Mouse (Mus musculus): ENCODE measurements around the gene Ccdc182. TPM values are rescaled to one million over a fixed set of nuclear protein-coding genes. Genes with fewer than 3 reads are reported as not detected.

Gene Ccdc182
- polyA plus RNA-seq, 1 experiment = 0.61 TPM

- 53% methylated on average over 4 of the region's 4 CpGs for WGBS
- TF ChIP-seq POLR2A (IDR thresholded peaks at IDR 0.05; ENCODE audit: low read depth, low read length) (no peak), CTCF (conservative IDR thresholded peaks at IDR 0.05; ENCODE audit: insufficient read depth, insufficient read length, low read depth, low read length) (peak; percentile 63)
- no peaks in the 10 kb centered on the region for H3K36me3 ChIP-seq (ENCODE audit: control insufficient read depth, insufficient read depth, low read length)
- peaks cover 14% of the 10 kb centered on the region; the same call in 1 of the 2 replicates for H3K4me1 ChIP-seq (ENCODE audit: control insufficient read depth, insufficient read depth, low read length)
- H3K4me3 ChIP-seq (ENCODE audit: insufficient read depth, low read depth, low read length) = no peak overlapping the region
- peak; percentile 34 for DNase-seq
- no peak overlapping the region for H3K27ac ChIP-seq (ENCODE audit: insufficient read depth, low read depth, low read length)
- no peaks in the 10 kb centered on the region for H3K27me3 ChIP-seq (replicated peaks; ENCODE audit: control insufficient read depth, insufficient read depth, low read length)
Observed at GRCm38 (mm10) chr11:88291688-88292087, 2.2 kb upstream of the Ccdc182 start.

- Histone ChIP-seq H3K4me1 (ENCODE audit: control insufficient read depth, insufficient read depth, low read length) (peaks cover 14% of the 10 kb centered on the region; the same call in 1 of the 2 replicates), H3K27ac (ENCODE audit: insufficient read depth, low read depth, low read length) (no peak overlapping the region), H3K36me3 (ENCODE audit: control insufficient read depth, insufficient read depth, low read length) (no peaks in the 10 kb centered on the region), H3K4me3 (ENCODE audit: insufficient read depth, low read depth, low read length) (no peak overlapping the region), H3K27me3 (replicated peaks; ENCODE audit: control insufficient read depth, insufficient read depth, low read length) (no peaks in the 10 kb centered on the region)
- DNase-seq = peak; percentile 27
- no peak for TF ChIP-seq POLR2A (IDR thresholded peaks at IDR 0.05; ENCODE audit: low read depth, low read length)
- no peak for TF ChIP-seq CTCF (conservative IDR thresholded peaks at IDR 0.05; ENCODE audit: insufficient read depth, insufficient read length, low read depth, low read length)
- WGBS = 37% methylated on average over 17 of the region's 17 CpGs
Observed at GRCm38 (mm10) chr11:88294394-88294710, 494 bp downstream of the Ccdc182 start.

- Histone ChIP-seq H3K27ac (ENCODE audit: insufficient read depth, low read depth, low read length) (no peak overlapping the region), H3K4me1 (ENCODE audit: control insufficient read depth, insufficient read depth, low read length) (peaks cover 14% of the 10 kb centered on the region; the same call in 1 of the 2 replicates), H3K36me3 (ENCODE audit: control insufficient read depth, insufficient read depth, low read length) (no peaks in the 10 kb centered on the region), H3K4me3 (ENCODE audit: insufficient read depth, low read depth, low read length) (no peak overlapping the region), H3K27me3 (replicated peaks; ENCODE audit: control insufficient read depth, insufficient read depth, low read length) (no peaks in the 10 kb centered on the region)
- DNase-seq = peak; percentile 83
- 44% methylated on average over 5 of the region's 5 CpGs for WGBS
- TF ChIP-seq POLR2A (IDR thresholded peaks at IDR 0.05; ENCODE audit: low read depth, low read length) (no peak), CTCF (conservative IDR thresholded peaks at IDR 0.05; ENCODE audit: insufficient read depth, insufficient read length, low read depth, low read length) (no peak)
Observed at GRCm38 (mm10) chr11:88295298-88295697, 1.4 kb downstream of the Ccdc182 start.

GRCm38 (mm10) chr11:88297526-88297925, 3.7 kb downstream of the Ccdc182 start:
- no peaks in the 10 kb centered on the region for H3K27me3 ChIP-seq (replicated peaks; ENCODE audit: control insufficient read depth, insufficient read depth, low read length)
- peak; percentile 75 for DNase-seq
- WGBS = 69% methylated on average over 4 of the region's 4 CpGs
- H3K4me3 ChIP-seq (ENCODE audit: insufficient read depth, low read depth, low read length) = no peak overlapping the region
- TF ChIP-seq CTCF (conservative IDR thresholded peaks at IDR 0.05; ENCODE audit: insufficient read depth, insufficient read length, low read depth, low read length) = no peak; the same call in 1 of the 2 replicates
- H3K36me3 ChIP-seq (ENCODE audit: control insufficient read depth, insufficient read depth, low read length) = no peaks in the 10 kb centered on the region
- no peak overlapping the region for H3K27ac ChIP-seq (ENCODE audit: insufficient read depth, low read depth, low read length)
- peaks cover 14% of the 10 kb centered on the region; the same call in 1 of the 2 replicates for H3K4me1 ChIP-seq (ENCODE audit: control insufficient read depth, insufficient read depth, low read length)

- Histone ChIP-seq H3K4me3 (ENCODE audit: insufficient read depth, low read depth, low read length) (no peak overlapping the region), H3K27me3 (replicated peaks; ENCODE audit: control insufficient read depth, insufficient read depth, low read length) (no peaks in the 10 kb centered on the region), H3K4me1 (ENCODE audit: control insufficient read depth, insufficient read depth, low read length) (peaks cover 6% of the 10 kb centered on the region; the same call in 1 of the 2 replicates), H3K36me3 (ENCODE audit: control insufficient read depth, insufficient read depth, low read length) (no peaks in the 10 kb centered on the region), H3K27ac (ENCODE audit: insufficient read depth, low read depth, low read length) (no peak overlapping the region)
- DNase-seq = no peak
- TF ChIP-seq CTCF (conservative IDR thresholded peaks at IDR 0.05; ENCODE audit: insufficient read depth, insufficient read length, low read depth, low read length) (no peak), POLR2A (IDR thresholded peaks at IDR 0.05; ENCODE audit: low read depth, low read length) (no peak)
- WGBS = 96% methylated on average over 4 of the region's 4 CpGs
Observed at GRCm38 (mm10) chr11:88299345-88299744, 5.5 kb downstream of the Ccdc182 start.

GRCm38 (mm10) chr11:88301619-88302018, 7.8 kb downstream of the Ccdc182 start:
- Histone ChIP-seq H3K4me3 (ENCODE audit: insufficient read depth, low read depth, low read length) (no peak overlapping the region), H3K4me1 (ENCODE audit: control insufficient read depth, insufficient read depth, low read length) (no peaks in the 10 kb centered on the region), H3K36me3 (ENCODE audit: control insufficient read depth, insufficient read depth, low read length) (no peaks in the 10 kb centered on the region), H3K27me3 (replicated peaks; ENCODE audit: control insufficient read depth, insufficient read depth, low read length) (no peaks in the 10 kb centered on the region), H3K27ac (ENCODE audit: insufficient read depth, low read depth, low read length) (no peak overlapping the region)
- 65% methylated on average over 6 of the region's 6 CpGs for WGBS
- TF ChIP-seq CTCF (conservative IDR thresholded peaks at IDR 0.05; ENCODE audit: insufficient read depth, insufficient read length, low read depth, low read length) (no peak), POLR2A (IDR thresholded peaks at IDR 0.05; ENCODE audit: low read depth, low read length) (no peak)
- peak; percentile 34 for DNase-seq

- 91% methylated on average over 6 of the region's 6 CpGs for WGBS
- H3K36me3 ChIP-seq (ENCODE audit: control insufficient read depth, insufficient read depth, low read length) = no peaks in the 10 kb centered on the region
- no peaks in the 10 kb centered on the region for H3K4me1 ChIP-seq (ENCODE audit: control insufficient read depth, insufficient read depth, low read length)
- H3K4me3 ChIP-seq (ENCODE audit: insufficient read depth, low read depth, low read length) = no peak overlapping the region
- H3K27ac ChIP-seq (ENCODE audit: insufficient read depth, low read depth, low read length) = no peak overlapping the region
- no peaks in the 10 kb centered on the region for H3K27me3 ChIP-seq (replicated peaks; ENCODE audit: control insufficient read depth, insufficient read depth, low read length)
- no peak for TF ChIP-seq CTCF (conservative IDR thresholded peaks at IDR 0.05; ENCODE audit: insufficient read depth, insufficient read length, low read depth, low read length)
- TF ChIP-seq POLR2A (IDR thresholded peaks at IDR 0.05; ENCODE audit: low read depth, low read length) = no peak
- DNase-seq = no peak
Observed at GRCm38 (mm10) chr11:88305759-88306158, 11.9 kb downstream of the Ccdc182 start.

All from kidney, adult 2 months (tissue).